Mouse (Mus musculus) hindbrain, embryonic 14.5 days (tissue): ENCODE data around the gene Vti1a. TPM values are rescaled to one million over a fixed set of nuclear protein-coding genes. Genes with fewer than 3 reads are reported as not detected.

ENCODE experiments used
- ATAC-seq: fragments of 200-750 bp; cut with Nextera tagmentation; 2 replicates; pipeline ENCODE4 v1.8.0; 2017; ENCODE audit warnings: moderate number of reproducible peaks, mild to moderate bottlenecking, moderate TSS enrichment, moderate library complexity; ENCODE audit not compliant: low FRiP score
- DNase-seq: peaks from one replicate; pipeline ENCODE4 v3.0.0-alpha.2; 2015; ENCODE audit warnings: low spot score
- H3K27ac ChIP-seq: fragments of 300-500 bp; sonication (generic); 2 replicates; pipeline ENCODE4 v1.5.1; 2014; ENCODE audit warnings: mild to moderate bottlenecking, moderate library complexity
- H3K27me3 ChIP-seq: fragments of 300-500 bp; sonication (generic); 2 replicates; pipeline ENCODE4 v1.6.1; 2014; ENCODE audit warnings: mild to moderate bottlenecking, low read length, mixed read lengths; ENCODE audit not compliant: control insufficient read depth, insufficient read depth
- H3K36me3 ChIP-seq: fragments of 300-500 bp; sonication (generic); replicated peaks from 2 replicates; pipeline ENCODE4 v1.6.1; 2014; ENCODE audit not compliant: control insufficient read depth, insufficient read depth
- H3K4me1 ChIP-seq: fragments of 300-500 bp; sonication (generic); replicated peaks from 2 replicates; pipeline ENCODE4 v1.6.1; 2014; ENCODE audit warnings: antibody characterized with exemption, low read length, mixed read lengths; ENCODE audit not compliant: control insufficient read depth, insufficient read depth
- H3K4me2 ChIP-seq: fragments of 300-500 bp; sonication (generic); replicated peaks from 2 replicates; pipeline ENCODE4 v1.6.1; 2014; ENCODE audit warnings: mild to moderate bottlenecking, moderate library complexity
- H3K4me3 ChIP-seq: fragments of 300-500 bp; sonication (generic); replicated peaks from 2 replicates; pipeline ENCODE4 v1.5.1; 2014; ENCODE audit warnings: mild to moderate bottlenecking, low read length
- H3K9ac ChIP-seq: fragments of 300-500 bp; sonication (generic); 2 replicates; pipeline ENCODE4 v1.6.1; 2014
- H3K9me3 ChIP-seq: fragments of 300-500 bp; sonication (generic); 2 replicates; pipeline ENCODE4 v1.6.1; 2016; ENCODE audit warnings: low read length; ENCODE audit not compliant: control insufficient read depth
- WGBS: fragments of 180-500 bp; shearing (Covaris S2); extraction: QIAGEN DNeasy Blood & Tissue Kit; methylation state at CpG from one replicate; pipeline ENCODE4 v1.1.7; 2014; 5-methylcytosine and 5-hydroxymethylcytosine counted together
- polyA plus RNA-seq: library from polyadenylated mRNA; unstranded; fragments of >200 nt; fragmentation: Nextera tagmentation; extraction: Ambion mirVana; gene quantifications from 2 replicates; pipeline ENCODE4 v1.2.1, GENCODE M21; 2014

The Vti1a gene
- polyA plus RNA-seq, 1 experiment from 2014 or later = 32.1 TPM

- Histone ChIP-seq H3K4me2 (no peak overlapping the region), H3K9me3 (no peaks in the 10 kb centered on the region), H3K4me3 (no peak overlapping the region), H3K4me1 (0 out of 2 replicates have a peak, but pooled peaks cover 6% of the 10 kb centered on the region), H3K9ac (no peak overlapping the region), H3K36me3 (no peaks in the 10 kb centered on the region), H3K27me3 (peaks cover 23% of the 10 kb centered on the region), H3K27ac (no peak overlapping the region)
- no peak for ATAC-seq
- WGBS = 28% methylated on average over 15 of the region's 15 CpGs
- DNase-seq = peak; percentile 53
Observed at GRCm38 (mm10) chr19:55635488-55635887, 319.4 kb downstream of the Vti1a start.

- Histone ChIP-seq H3K4me2 (no peak overlapping the region), H3K27ac (no peak overlapping the region), H3K27me3 (peaks cover 25% of the 10 kb centered on the region), H3K4me1 (peaks cover 13% of the 10 kb centered on the region), H3K36me3 (no peaks in the 10 kb centered on the region), H3K9me3 (no peaks in the 10 kb centered on the region), H3K4me3 (no peak overlapping the region), H3K9ac (no peak overlapping the region)
- WGBS = 93% methylated on average over 6 of the region's 6 CpGs
- no peak for ATAC-seq
- no peak for DNase-seq
Observed at GRCm38 (mm10) chr19:55640251-55640650, 324.2 kb downstream of the Vti1a start.

GRCm38 (mm10) chr19:55641891-55642290 lies 325.8 kb downstream of the Vti1a start:
- Histone ChIP-seq H3K4me2 (no peak overlapping the region), H3K4me3 (no peak overlapping the region), H3K4me1 (peaks cover 10% of the 10 kb centered on the region), H3K9ac (no peak overlapping the region), H3K27me3 (peaks cover 25% of the 10 kb centered on the region), H3K36me3 (no peaks in the 10 kb centered on the region), H3K9me3 (no peaks in the 10 kb centered on the region), H3K27ac (no peak overlapping the region)
- 67% methylated on average over 2 of the region's 2 CpGs for WGBS
- DNase-seq (no peak), ATAC-seq (no peak)

GRCm38 (mm10) chr19:55642361-55642760 lies 326.3 kb downstream of the Vti1a start:
- peaks cover 25% of the 10 kb centered on the region for H3K27me3 ChIP-seq
- WGBS = 36% methylated on average over 11 of the region's 11 CpGs
- H3K4me3 ChIP-seq = no peak overlapping the region
- H3K27ac ChIP-seq = no peak overlapping the region
- DNase-seq (no peak), ATAC-seq (no peak)
- H3K4me1 ChIP-seq = peaks cover 10% of the 10 kb centered on the region
- no peak overlapping the region for H3K4me2 ChIP-seq
- H3K9ac ChIP-seq = no peak overlapping the region
- no peaks in the 10 kb centered on the region for H3K9me3 ChIP-seq
- no peaks in the 10 kb centered on the region for H3K36me3 ChIP-seq

GRCm38 (mm10) chr19:55643288-55643901 lies 327.3 kb downstream of the Vti1a start:
- Histone ChIP-seq H3K27ac (no peak overlapping the region), H3K9ac (no peak overlapping the region), H3K4me3 (no peak overlapping the region), H3K4me1 (peaks cover 10% of the 10 kb centered on the region), H3K4me2 (peak overlapping the region; percentile 26; the same call in 1 of the 2 replicates), H3K27me3 (peaks cover 22% of the 10 kb centered on the region), H3K36me3 (no peaks in the 10 kb centered on the region), H3K9me3 (no peaks in the 10 kb centered on the region)
- WGBS = 11% methylated on average over 14 of the region's 14 CpGs
- no peak for DNase-seq
- ATAC-seq = no peak

- Histone ChIP-seq H3K27me3 (peaks cover 17% of the 10 kb centered on the region), H3K27ac (no peak overlapping the region), H3K9ac (no peak overlapping the region), H3K4me2 (no peak overlapping the region), H3K4me1 (peaks cover 10% of the 10 kb centered on the region), H3K9me3 (no peaks in the 10 kb centered on the region), H3K4me3 (no peak overlapping the region), H3K36me3 (no peaks in the 10 kb centered on the region)
- no peak; the same call in 1 of the 2 replicates for ATAC-seq
- no peak for DNase-seq
- 77% methylated on average over 13 of the region's 13 CpGs for WGBS
Observed at GRCm38 (mm10) chr19:55643931-55644330, 327.8 kb downstream of the Vti1a start.

GRCm38 (mm10) chr19:55649363-55649762 lies 333.3 kb downstream of the Vti1a start:
- H3K4me3 ChIP-seq = no peak overlapping the region
- no peaks in the 10 kb centered on the region for H3K27me3 ChIP-seq
- H3K4me2 ChIP-seq = no peak overlapping the region
- H3K27ac ChIP-seq = no peak overlapping the region
- no peaks in the 10 kb centered on the region for H3K36me3 ChIP-seq
- H3K9ac ChIP-seq = no peak overlapping the region
- ATAC-seq (no peak; the same call in 1 of the 2 replicates), DNase-seq (no peak)
- H3K9me3 ChIP-seq = no peaks in the 10 kb centered on the region
- 93% methylated on average over 10 of the region's 10 CpGs for WGBS
- no peaks in the 10 kb centered on the region for H3K4me1 ChIP-seq

GRCm38 (mm10) chr19:55651017-55651416 lies 334.9 kb downstream of the Vti1a start:
- Histone ChIP-seq H3K27me3 (no peaks in the 10 kb centered on the region), H3K9me3 (no peaks in the 10 kb centered on the region), H3K9ac (no peak overlapping the region), H3K27ac (no peak overlapping the region), H3K4me3 (no peak overlapping the region), H3K4me2 (no peak overlapping the region), H3K4me1 (no peaks in the 10 kb centered on the region), H3K36me3 (no peaks in the 10 kb centered on the region)
- no peak for ATAC-seq
- no peak for DNase-seq
- 86% methylated on average over 9 of the region's 9 CpGs for WGBS

- no peak overlapping the region for H3K4me3 ChIP-seq
- H3K4me1 ChIP-seq = no peaks in the 10 kb centered on the region
- WGBS = 86% methylated on average over 7 of the region's 7 CpGs
- H3K9me3 ChIP-seq = no peaks in the 10 kb centered on the region
- H3K36me3 ChIP-seq = no peaks in the 10 kb centered on the region
- ATAC-seq (no peak), DNase-seq (no peak)
- H3K27ac ChIP-seq = no peak overlapping the region
- no peak overlapping the region for H3K9ac ChIP-seq
- H3K4me2 ChIP-seq = no peak overlapping the region
- no peaks in the 10 kb centered on the region for H3K27me3 ChIP-seq
Observed at GRCm38 (mm10) chr19:55652693-55653265, 336.7 kb downstream of the Vti1a start.
